Mouse (Mus musculus) stomach, postnatal 0 days (tissue): Measurements from ENCODE around the gene Ddc. TPM values are rescaled to one million over a fixed set of nuclear protein-coding genes. Genes with fewer than 3 reads are reported as not detected.

Source experiments
- ATAC-seq: fragments of 200-750 bp; cut with Nextera tagmentation; 2 replicates; pipeline ENCODE4 v1.8.0; 2017; ENCODE audit not compliant: low FRiP score, low TSS enrichment
- DNase-seq: peaks from one replicate; pipeline ENCODE4 v3.0.0-alpha.2; 2016; ENCODE audit warnings: low spot score
- H3K27ac ChIP-seq: fragments of 300-500 bp; sonication (generic); replicated peaks from 2 replicates; pipeline ENCODE4 v1.5.1; 2014; ENCODE audit warnings: mild to moderate bottlenecking, control low read depth
- H3K27me3 ChIP-seq: fragments of 300-500 bp; sonication (generic); 2 replicates; pipeline ENCODE4 v1.6.1; 2014; ENCODE audit warnings: low read length; ENCODE audit not compliant: control insufficient read depth, insufficient read depth
- H3K36me3 ChIP-seq: fragments of 300-500 bp; sonication (generic); 2 replicates; pipeline ENCODE4 v1.6.1; 2014; ENCODE audit warnings: low read length, mixed read lengths; ENCODE audit not compliant: control insufficient read depth, insufficient read depth
- H3K4me1 ChIP-seq: fragments of 300-500 bp; sonication (generic); replicated peaks from 2 replicates; pipeline ENCODE4 v1.6.1; 2014; ENCODE audit warnings: antibody characterized with exemption; ENCODE audit not compliant: control insufficient read depth, insufficient read depth
- H3K4me2 ChIP-seq: fragments of 300-500 bp; sonication (generic); replicated peaks from 2 replicates; pipeline ENCODE4 v1.6.1; 2014; ENCODE audit warnings: low read depth, mild to moderate bottlenecking, control low read depth, moderate library complexity
- H3K4me3 ChIP-seq: fragments of 300-500 bp; sonication (generic); 2 replicates; pipeline ENCODE4 v1.5.1; 2014; ENCODE audit warnings: low read depth, low read length, control low read depth
- H3K9ac ChIP-seq: fragments of 300-500 bp; sonication (generic); 2 replicates; pipeline ENCODE4 v1.6.1; 2014; ENCODE audit warnings: mild to moderate bottlenecking, low read length, control low read depth, mixed read lengths
- H3K9me3 ChIP-seq: fragments of 300-500 bp; sonication (generic); 2 replicates; pipeline ENCODE4 v1.6.1; 2016; ENCODE audit warnings: low read length; ENCODE audit not compliant: control insufficient read depth
- CTCF ChIP-seq: IDR thresholded peaks from 2 replicates; pipeline ENCODE4 v1.5.1; 2016; ENCODE audit warnings: antibody characterized with exemption, low read depth, mild to moderate bottlenecking, moderate library complexity
- EP300 ChIP-seq: optimal IDR thresholded peaks from 2 replicates; pipeline ENCODE3; 2016; ENCODE audit warnings: antibody characterized with exemption
- WGBS: fragments of 180-500 bp; shearing (Covaris S2); extraction: QIAGEN DNeasy Blood & Tissue Kit; methylation state at CpG from one replicate; pipeline ENCODE4 v1.1.7; 2014; 5-methylcytosine and 5-hydroxymethylcytosine counted together
- polyA plus RNA-seq: library from polyadenylated mRNA; unstranded; fragments of >200 nt; fragmentation: Nextera tagmentation; extraction: Ambion mirVana; gene quantifications from 2 replicates; pipeline ENCODE4 v1.2.1, GENCODE M21; 2015

Ddc gene
- polyA plus RNA-seq, 1 experiment from 2014 or later, result 24.1 TPM

GRCm38 (mm10) chr11:11878981-11879698 lies 18.8 kb downstream of the Ddc start:
- Histone ChIP-seq H3K4me2 (no peak overlapping the region), H3K4me1 (0 out of 2 replicates have a peak, but pooled peaks cover 2% of the 10 kb centered on the region), H3K36me3 (no peaks in the 10 kb centered on the region), H3K9me3 (no peaks in the 10 kb centered on the region), H3K4me3 (no peak overlapping the region), H3K27ac (peak overlapping the region; percentile 95), H3K27me3 (no peaks in the 10 kb centered on the region), H3K9ac (0 out of 2 replicates have a peak overlapping the region, but pooled peaks have one; percentile 41)
- WGBS, result 39% methylated on average over 10 of the region's 10 CpGs
- TF ChIP-seq CTCF, result no peak
- TF ChIP-seq EP300, result peak; percentile 13
- DNase-seq (no peak), ATAC-seq (peak; percentile 35; the same call in 1 of the 2 replicates)

GRCm38 (mm10) chr11:11878278-11878980 lies 19.5 kb downstream of the Ddc start:
- ATAC-seq, result peak; percentile 66; the same call in 1 of the 2 replicates
- Histone ChIP-seq H3K9me3 (no peaks in the 10 kb centered on the region), H3K4me3 (no peak overlapping the region), H3K27ac (peak overlapping the region; percentile 95), H3K36me3 (no peaks in the 10 kb centered on the region), H3K9ac (0 out of 2 replicates have a peak overlapping the region, but pooled peaks have one; percentile 41), H3K4me1 (0 out of 2 replicates have a peak, but pooled peaks cover 2% of the 10 kb centered on the region), H3K27me3 (no peaks in the 10 kb centered on the region), H3K4me2 (no peak overlapping the region)
- TF ChIP-seq EP300 (no peak), CTCF (no peak)
- 16% methylated on average over 11 of the region's 11 CpGs for WGBS
- no peak for DNase-seq

- H3K27ac ChIP-seq, result peak overlapping the region; percentile 95
Observed at GRCm38 (mm10) chr11:11877891-11878277, 20.1 kb downstream of the Ddc start.

GRCm38 (mm10) chr11:11876366-11876765 lies 21.6 kb downstream of the Ddc start:
- H3K27me3 ChIP-seq, result no peaks in the 10 kb centered on the region
- no peaks in the 10 kb centered on the region for H3K9me3 ChIP-seq
- H3K27ac ChIP-seq, result no peak overlapping the region
- H3K4me2 ChIP-seq, result no peak overlapping the region
- TF ChIP-seq CTCF (no peak), EP300 (no peak)
- H3K9ac ChIP-seq, result no peak overlapping the region
- no peak for DNase-seq
- H3K36me3 ChIP-seq, result no peaks in the 10 kb centered on the region
- no peak overlapping the region for H3K4me3 ChIP-seq
- H3K4me1 ChIP-seq, result 0 out of 2 replicates have a peak, but pooled peaks cover 2% of the 10 kb centered on the region
- ATAC-seq, result no peak
- WGBS, result 89% methylated on average over 3 of the region's 3 CpGs

More at GRCm38 (mm10) chr11:11877891-11878277, 20.1 kb downstream of the Ddc start:
- Histone ChIP-seq H3K27me3 (no peaks in the 10 kb centered on the region), H3K9ac (no peak overlapping the region), H3K9me3 (no peaks in the 10 kb centered on the region), H3K36me3 (no peaks in the 10 kb centered on the region), H3K4me1 (0 out of 2 replicates have a peak, but pooled peaks cover 2% of the 10 kb centered on the region), H3K4me3 (no peak overlapping the region), H3K4me2 (no peak overlapping the region)
- 52% methylated on average over 4 of the region's 4 CpGs for WGBS
- DNase-seq (no peak), ATAC-seq (no peak)
- no peak for TF ChIP-seq EP300
- TF ChIP-seq CTCF, result peak; percentile 16; the same call in 1 of the 2 replicates

- H3K9me3 ChIP-seq, result no peaks in the 10 kb centered on the region
- H3K36me3 ChIP-seq, result no peaks in the 10 kb centered on the region
- H3K4me1 ChIP-seq, result 0 out of 2 replicates have a peak, but pooled peaks cover 2% of the 10 kb centered on the region
- TF ChIP-seq CTCF, result no peak
- no peak for TF ChIP-seq EP300
- no peaks in the 10 kb centered on the region for H3K27me3 ChIP-seq
- ATAC-seq, result no peak
- H3K27ac ChIP-seq, result no peak overlapping the region
- DNase-seq, result no peak
- H3K9ac ChIP-seq, result no peak overlapping the region
- no peak overlapping the region for H3K4me2 ChIP-seq
- H3K4me3 ChIP-seq, result no peak overlapping the region
- 77% methylated on average over 2 of the region's 2 CpGs for whole genome bisulfite sequencing
Observed at GRCm38 (mm10) chr11:11875230-11875629, 22.7 kb downstream of the Ddc start.
